Mouse (Mus musculus) cortical plate, adult 2 months (tissue): ENCODE data around the gene Txndc12.

Experiments
- CTCF ChIP-seq: fragments of 200-500 bp; IDR thresholded peaks from 2 replicates; pipeline ENCODE4 v1.5.1; 2011; ENCODE audit warnings: mild to moderate bottlenecking, control low read depth, low read length; ENCODE audit not compliant: insufficient read depth; ENCODE audit errors: extremely low read depth
- POLR2A ChIP-seq: fragments of 200-500 bp; IDR thresholded peaks from 2 replicates; pipeline ENCODE4 v1.6.1; 2011; ENCODE audit warnings: mild to moderate bottlenecking, low read length, control low read depth; ENCODE audit not compliant: insufficient read depth; ENCODE audit errors: extremely low read depth

GRCm38 (mm10) chr4:108904790-108905189 is 70.4 kb downstream of the Txndc12 start:
- TF ChIP-seq POLR2A = no peak
- no peak for TF ChIP-seq CTCF
